Mouse (Mus musculus): Measurements from ENCODE around the gene Spic.
"Not testable (repeated sequence)": the region's sequence is repeated elsewhere in the genome, so short reads cannot be mapped to it uniquely, and the experiment has no call there.

Gene Spic

GRCm38 (mm10) chr10:88684925-88685324, at the start of gene Spic:
Gene Spic (minus strand): TSS chr10:88685015.
- no peak for DNase-seq (ENCODE audit: low spot score in 2 of 2)

GRCm38 (mm10) chr10:88732309-88732622, 47.5 kb upstream of the Spic start:
- DNase-seq (ENCODE audit: low spot score in 2 of 2) = no peak

DNA sequence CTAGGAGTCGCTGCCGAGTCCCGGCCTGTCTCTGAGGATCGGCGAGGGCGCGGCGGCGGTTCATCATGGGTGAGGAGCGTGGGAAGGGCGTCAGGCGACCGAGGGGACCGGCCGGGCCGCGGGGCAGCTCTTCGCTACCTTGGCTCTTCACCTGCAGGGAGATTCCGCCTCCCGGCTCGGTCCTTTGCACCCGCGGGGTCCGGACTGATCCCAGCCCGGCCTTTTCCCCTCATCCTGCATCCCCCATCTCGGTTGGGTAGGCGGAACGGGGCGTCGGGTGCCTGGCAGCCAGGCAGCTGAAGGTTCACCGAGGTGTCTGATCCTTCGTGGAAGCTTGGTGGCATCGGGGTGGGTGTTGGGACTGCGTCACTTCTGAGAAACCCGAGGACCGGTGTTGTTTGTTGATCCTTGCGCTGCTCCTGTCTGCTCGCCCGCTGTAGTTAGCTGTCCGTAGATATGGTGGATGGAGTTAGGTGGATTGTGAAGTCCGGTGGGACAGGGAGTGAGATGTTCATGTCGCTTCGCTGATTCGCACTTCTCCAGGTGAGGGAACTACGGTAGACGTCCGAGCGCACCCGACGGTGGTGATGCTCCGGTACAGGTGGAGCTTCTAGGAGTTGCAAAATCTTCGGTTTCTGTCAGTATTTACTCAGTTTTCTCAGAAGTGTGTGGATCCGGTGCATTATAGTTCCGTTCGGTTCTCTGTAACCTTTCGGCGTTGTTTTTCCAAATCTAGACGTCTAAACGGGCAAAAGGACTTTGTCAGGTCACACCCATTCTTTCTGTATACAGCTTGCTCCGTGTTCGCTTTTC, 46.9 kb upstream of the Spic start:
- DNase-seq (ENCODE audit: low spot score in 2 of 2) = peak in 1 of 2 experiments; percentile 10

- peak; percentile 82 to 85 for DNase-seq (ENCODE audit: low spot score in 2 of 2)
These were observed 46.0 kb upstream of the Spic start, which contains the start of gene Arl1 for GRCm38 (mm10) chr10:88730571-88731495. Gene Arl1 (plus strand): TSS chr10:88730858.

GRCm38 (mm10) chr10:88728166-88728565, 43.4 kb upstream of the Spic start:
- no peak for DNase-seq (ENCODE audit: low spot score in 2 of 2)

GRCm38 (mm10) chr10:88727128-88727527, 42.3 kb upstream of the Spic start:
- peak in 1 of 2 experiments; percentile 22 for DNase-seq (ENCODE audit: low spot score in 2 of 2)

GRCm38 (mm10) chr10:88725343-88725742, 40.5 kb upstream of the Spic start:
- DNase-seq (ENCODE audit: low spot score in 2 of 2) = no peak

DNA sequence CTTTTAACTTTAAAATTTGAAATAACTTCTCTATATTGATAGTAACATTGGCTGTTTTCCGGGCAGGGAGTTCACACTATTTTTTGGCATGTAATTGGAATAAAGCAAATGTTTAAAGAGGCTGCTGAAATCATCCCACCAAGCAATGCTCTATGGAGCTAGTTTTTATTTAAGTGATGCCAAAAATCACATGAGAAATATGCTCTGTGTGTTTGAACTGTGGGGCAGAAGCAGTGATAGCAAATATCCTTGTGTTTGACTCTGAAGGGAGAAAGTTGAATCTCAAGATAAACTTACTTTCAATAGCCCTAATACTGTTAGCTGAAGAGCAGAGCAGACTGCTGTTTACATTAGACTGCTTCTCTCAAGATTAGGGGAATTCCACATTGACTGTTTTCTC, 34.8 kb upstream of the Spic start:
- no peak for DNase-seq (ENCODE audit: low spot score in 2 of 2)

DNA sequence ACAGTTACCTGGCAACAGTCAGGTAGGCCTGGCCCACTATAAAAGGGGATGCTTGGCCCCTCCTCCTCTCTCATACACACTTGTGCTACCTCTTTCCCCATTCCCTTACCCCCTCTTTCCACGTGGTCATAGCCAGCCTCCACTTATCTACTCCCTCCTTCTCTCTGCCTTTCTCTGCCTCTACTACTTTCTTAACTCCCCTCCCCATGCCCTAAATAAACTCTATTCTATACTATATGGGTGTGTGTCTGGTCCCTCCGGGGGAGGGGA, 32.9 kb upstream of the Spic start:
- DNase-seq (ENCODE audit: low spot score in 2 of 2) = no peak

- DNase-seq (ENCODE audit: low spot score in 2 of 2) = no peak
These were observed 32.4 kb upstream of the Spic start for GRCm38 (mm10) chr10:88716986-88717755.

DNA sequence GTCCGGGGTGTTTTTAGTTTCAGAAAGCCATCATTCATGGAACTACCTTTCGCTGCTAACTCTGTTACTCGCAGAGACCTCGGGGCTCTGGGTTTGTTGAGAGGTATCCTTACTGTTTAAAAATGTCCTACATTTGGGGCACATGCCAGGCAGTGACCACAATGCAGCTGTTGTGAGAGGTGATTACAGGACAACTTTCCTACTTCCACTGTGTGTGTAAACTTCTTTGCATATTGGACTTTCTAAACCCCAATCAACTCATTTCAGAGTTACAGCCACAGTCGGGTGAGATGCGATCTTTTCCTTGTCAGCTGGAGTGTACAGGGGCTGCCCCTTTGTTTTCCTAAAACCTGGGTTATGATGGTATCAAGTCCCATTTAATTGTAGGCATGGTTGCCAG, 30.8 kb upstream of the Spic start:
- no peak for DNase-seq (ENCODE audit: low spot score in 2 of 2)

- DNase-seq (ENCODE audit: low spot score in 2 of 2) = no peak
These were observed 29.9 kb upstream of the Spic start for GRCm38 (mm10) chr10:88714744-88715143.

- no peak for DNase-seq (ENCODE audit: low spot score in 2 of 2)
These were observed 27.5 kb upstream of the Spic start for GRCm38 (mm10) chr10:88712359-88712758.

GRCm38 (mm10) chr10:88708671-88709523, 24.1 kb upstream of the Spic start:
- DNase-seq (ENCODE audit: low spot score in 2 of 2) = no peak

DNA sequence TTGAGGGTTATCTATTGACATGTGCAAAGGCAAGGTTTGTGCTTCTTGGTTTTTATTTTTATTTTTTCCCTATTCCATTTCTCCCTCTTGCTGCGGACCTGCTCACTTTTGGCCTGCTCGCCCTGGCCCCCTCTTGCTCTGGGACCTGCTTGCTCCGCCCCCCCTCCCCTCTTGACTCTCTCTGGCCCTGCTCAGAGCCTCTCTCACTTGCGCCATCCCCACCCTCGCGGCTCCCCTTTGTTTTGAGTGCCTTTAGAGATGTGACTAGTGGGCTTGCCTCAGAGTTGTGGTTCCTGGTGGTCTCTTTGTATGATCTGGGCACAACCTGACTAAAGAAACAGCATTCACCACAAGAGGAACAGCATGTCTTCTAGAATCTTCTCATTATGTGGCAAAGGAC, 16.1 kb upstream of the Spic start:
- no peak for DNase-seq (ENCODE audit: low spot score in 2 of 2)

GRCm38 (mm10) chr10:88682904-88683563, 1.8 kb downstream of the Spic start:
- no peak for DNase-seq (ENCODE audit: low spot score in 2 of 2)

DNA sequence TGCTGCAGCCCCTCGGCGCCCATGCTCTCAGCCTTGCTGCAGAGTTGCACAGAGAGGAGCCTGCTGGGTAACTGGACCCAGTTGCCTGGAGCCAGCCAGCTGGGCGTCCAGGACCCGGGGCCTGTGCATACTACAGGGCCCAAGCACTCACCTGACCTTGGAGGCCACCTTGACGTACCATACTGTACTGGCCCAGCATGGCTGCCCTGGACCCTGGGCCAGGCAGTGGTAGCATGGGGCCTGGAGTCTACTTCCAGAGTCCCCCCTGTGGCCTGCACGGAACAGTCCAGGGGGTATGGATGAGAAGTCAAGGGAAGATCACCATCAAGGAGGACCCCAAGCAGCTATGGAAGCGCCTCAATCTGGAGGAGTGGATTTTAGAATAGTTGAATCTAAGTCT, 12.0 kb downstream of the Spic start:
- DNase-seq (ENCODE audit: low spot score in 2 of 2) = no peak

GRCm38 (mm10) chr10:88672123-88672522, 12.7 kb downstream of the Spic start:
- no peak for DNase-seq (ENCODE audit: low spot score in 2 of 2)

DNA sequence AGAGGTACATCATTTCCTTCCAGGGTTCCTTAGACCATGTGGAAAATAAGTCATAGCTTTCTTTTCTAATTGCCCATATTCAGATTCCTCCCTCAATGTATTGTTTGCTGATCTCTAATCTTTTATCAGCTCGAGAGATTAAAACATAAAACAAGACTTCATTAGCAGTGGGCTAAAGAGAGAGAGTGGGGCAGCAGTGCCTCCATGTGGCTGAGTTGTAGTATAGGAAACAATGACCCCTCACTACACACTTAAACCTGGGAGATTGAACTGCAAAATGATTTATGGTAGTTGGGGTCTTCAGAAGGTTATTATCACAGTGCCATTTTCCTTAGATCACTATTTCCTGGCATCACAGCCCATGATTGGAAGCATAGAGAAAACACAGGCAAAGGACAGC, 15.1 kb downstream of the Spic start:
- DNase-seq (ENCODE audit: low spot score in 2 of 2) = no peak

DNA sequence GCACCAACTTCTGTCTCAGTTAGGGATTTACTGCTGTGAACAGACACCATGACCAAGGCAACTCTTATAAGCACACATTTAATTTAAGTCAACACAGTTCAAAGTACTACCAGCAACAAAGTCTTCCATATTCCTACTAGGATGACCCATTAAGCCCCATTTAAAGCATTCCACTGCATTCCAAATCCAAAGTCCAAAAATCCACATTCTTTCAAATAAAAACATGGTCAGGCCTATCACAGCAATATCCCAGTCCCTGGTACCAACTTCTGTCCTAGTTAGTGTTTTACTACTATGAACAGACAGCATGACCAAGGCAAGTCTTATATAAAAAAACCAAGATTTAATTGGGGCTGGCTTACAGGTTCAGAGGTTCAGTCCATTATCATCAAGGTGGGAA, 21.0 kb downstream of the Spic start:
- not testable (repeated sequence) for DNase-seq (ENCODE audit: low spot score in 2 of 2)

GRCm38 (mm10) chr10:88658918-88659317, 25.9 kb downstream of the Spic start:
- no peak for DNase-seq (ENCODE audit: low spot score in 2 of 2)
